Mouse (Mus musculus): ENCODE data around the gene 4930438A08Rik. TPM values are rescaled to one million over a fixed set of nuclear protein-coding genes. Genes with fewer than 3 reads are reported as not detected.
A peak's percentile ranks its signal among the peaks of the same experiment; 100 is the strongest.

4930438A08Rik gene
- polyA plus RNA-seq, 1 experiment, result 21.1 TPM

DNA sequence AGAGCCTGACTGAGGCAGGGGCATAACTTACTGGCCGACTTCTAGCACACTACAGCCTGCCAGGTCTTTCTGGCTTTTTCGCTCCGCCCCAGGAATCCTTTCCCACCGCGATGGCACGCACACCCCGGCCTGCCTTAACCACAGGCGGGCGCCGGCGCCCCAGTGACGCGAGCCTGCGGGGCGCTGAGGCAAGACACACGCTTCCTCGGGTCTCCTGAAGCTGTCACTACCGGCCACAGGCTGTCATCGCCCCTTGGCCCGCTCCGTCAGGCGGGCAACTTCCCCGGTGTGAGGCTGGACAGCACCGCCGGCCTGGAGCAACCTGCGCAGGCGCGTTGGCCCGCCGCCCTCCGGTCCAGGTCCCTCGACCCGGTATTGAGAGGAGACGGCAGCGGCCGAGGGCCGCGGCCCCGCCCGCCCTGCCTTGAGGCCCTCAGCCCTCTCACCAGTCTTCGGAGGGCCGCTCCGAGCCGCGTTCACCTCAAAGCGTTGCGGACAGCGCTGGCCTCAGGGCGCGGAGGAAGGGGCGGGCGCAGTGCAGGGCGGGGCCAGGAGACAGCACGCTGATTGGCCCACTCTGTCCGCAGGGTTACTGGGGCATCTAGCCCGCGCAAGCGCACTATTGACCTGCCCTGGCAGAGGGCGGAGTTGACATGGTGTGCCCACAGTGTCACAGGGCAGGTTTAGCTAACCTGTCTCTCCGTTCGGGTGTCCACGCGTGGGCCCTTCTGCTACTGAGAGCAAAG is 48.4 kb downstream of the 4930438A08Rik start:
- under 1% methylated on average over 63 of the region's 63 CpGs for WGBS
- peak overlapping the region; percentile 94 for H3K27ac ChIP-seq (ENCODE audit: control insufficient read depth, insufficient read depth, low read depth, low read length, poor library complexity)
- TF ChIP-seq CTCF (IDR thresholded peaks at IDR 0.05; ENCODE audit: control insufficient read depth, insufficient read depth, low read length) (no peak; the same call in 1 of the 2 replicates), POLR2A (IDR thresholded peaks at IDR 0.05; ENCODE audit: borderline replicate concordance, control insufficient read depth, low read depth, low read length) (peak; percentile 87; the same call in 1 of the 2 replicates)
- H3K4me1 ChIP-seq (ENCODE audit: control insufficient read depth, insufficient read depth, low read length), result peaks cover 2% of the 10 kb centered on the region; the same call in 1 of the 2 replicates
- peak overlapping the region; percentile 73 for H3K4me3 ChIP-seq (replicated peaks; ENCODE audit: control insufficient read depth, low read depth, low read length)

DNA sequence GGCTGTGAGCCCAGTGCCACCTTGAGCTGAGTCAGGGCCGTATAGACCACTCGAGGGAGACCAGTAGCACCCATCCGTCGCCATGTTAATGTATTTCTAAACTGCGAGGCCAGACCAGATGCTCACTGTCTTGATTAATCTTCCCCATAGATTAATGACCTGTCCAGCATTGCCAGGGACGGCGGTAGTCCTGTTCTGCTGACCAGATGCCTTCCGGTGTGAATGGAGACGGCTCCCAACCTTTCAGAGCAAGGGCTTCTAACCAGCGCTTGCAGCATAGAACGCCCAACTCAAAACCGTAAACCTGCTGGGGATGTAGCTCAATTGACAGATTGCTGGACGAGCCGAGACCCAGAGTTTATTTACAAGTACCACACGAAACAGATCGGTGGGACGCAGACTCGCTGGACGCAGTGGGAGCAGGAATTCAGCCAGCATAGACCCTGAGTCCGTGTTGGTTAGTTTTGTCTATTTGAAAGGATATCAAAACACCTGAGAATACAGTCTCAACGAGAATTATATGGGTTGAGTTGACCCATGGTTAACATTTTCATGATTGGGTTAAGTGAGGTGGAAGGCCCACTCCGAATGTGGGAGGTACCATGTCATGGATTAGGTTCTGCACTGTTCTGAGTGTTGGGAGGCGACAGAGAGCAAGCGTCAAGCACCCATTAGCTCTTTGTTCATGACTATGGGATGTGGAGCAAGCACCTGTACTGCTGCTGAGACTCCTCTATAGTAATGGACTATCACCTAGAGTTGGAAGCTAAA is 49.2 kb downstream of the 4930438A08Rik start:
- H3K4me1 ChIP-seq (ENCODE audit: control insufficient read depth, insufficient read depth, low read length), result peaks cover 2% of the 10 kb centered on the region; the same call in 1 of the 2 replicates
- peak overlapping the region; percentile 73 for H3K4me3 ChIP-seq (replicated peaks; ENCODE audit: control insufficient read depth, low read depth, low read length)
- 12% methylated on average over 24 of the region's 24 CpGs for WGBS
- H3K27ac ChIP-seq (ENCODE audit: control insufficient read depth, insufficient read depth, low read depth, low read length, poor library complexity), result peak overlapping the region; percentile 30
- TF ChIP-seq CTCF (IDR thresholded peaks at IDR 0.05; ENCODE audit: control insufficient read depth, insufficient read depth, low read length) (no peak), POLR2A (IDR thresholded peaks at IDR 0.05; ENCODE audit: borderline replicate concordance, control insufficient read depth, low read depth, low read length) (no peak)

DNA sequence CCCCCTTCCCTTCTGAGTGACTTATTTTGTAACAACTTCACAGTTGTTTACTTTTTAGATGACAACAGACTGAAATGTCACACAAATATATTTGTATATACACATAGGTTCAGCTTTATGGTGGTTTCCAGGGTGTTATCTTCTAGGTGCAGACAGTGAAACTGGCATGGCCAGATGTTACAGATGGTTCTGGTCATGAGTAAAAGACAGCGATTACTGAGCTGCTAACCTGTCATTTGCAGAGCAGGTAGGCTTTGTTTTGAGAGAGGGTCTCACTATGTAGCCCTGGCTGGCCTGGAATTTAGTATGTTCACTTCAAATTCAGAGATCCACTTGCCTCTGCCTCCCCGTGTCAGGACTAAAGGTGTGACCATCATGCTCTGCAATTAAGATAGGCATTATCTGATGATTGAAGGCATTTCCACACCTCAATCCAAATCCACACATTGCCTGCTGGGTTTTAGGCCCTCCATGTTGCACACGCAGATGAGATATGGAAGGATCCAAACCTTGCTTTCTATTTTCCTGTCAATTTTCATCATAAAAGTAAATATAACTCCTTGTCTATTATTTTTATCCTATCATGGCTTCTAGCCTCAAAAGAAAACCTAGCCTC is 50.1 kb downstream of the 4930438A08Rik start:
- 70% methylated on average over 3 of the region's 3 CpGs for WGBS
- H3K27ac ChIP-seq (ENCODE audit: control insufficient read depth, insufficient read depth, low read depth, low read length, poor library complexity), result no peak overlapping the region
- H3K4me1 ChIP-seq (ENCODE audit: control insufficient read depth, insufficient read depth, low read length), result peaks cover 3% of the 10 kb centered on the region; the same call in 1 of the 2 replicates
- H3K4me3 ChIP-seq (replicated peaks; ENCODE audit: control insufficient read depth, low read depth, low read length), result no peak overlapping the region
- no peak for TF ChIP-seq POLR2A (IDR thresholded peaks at IDR 0.05; ENCODE audit: borderline replicate concordance, control insufficient read depth, low read depth, low read length)
- TF ChIP-seq CTCF (IDR thresholded peaks at IDR 0.05; ENCODE audit: control insufficient read depth, insufficient read depth, low read length), result no peak

DNA sequence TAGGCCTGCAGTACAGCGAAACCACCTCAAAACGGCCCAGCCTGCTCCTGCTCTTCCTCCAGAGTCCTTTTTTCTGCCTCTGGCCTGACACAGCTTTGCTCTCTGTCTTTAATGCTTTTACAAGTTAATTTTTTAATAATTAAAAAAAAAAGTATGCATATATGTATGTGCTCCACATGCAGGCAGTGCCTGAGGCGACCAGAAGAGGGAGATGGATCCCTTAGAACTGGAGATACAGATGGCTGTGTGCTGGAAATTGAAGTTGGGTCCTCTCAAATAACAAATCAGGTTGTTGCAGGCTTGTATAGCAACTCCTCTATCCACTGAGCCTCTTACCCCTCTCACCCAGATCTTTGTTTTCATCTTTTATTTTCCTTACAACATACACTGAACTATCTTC is 52.2 kb downstream of the 4930438A08Rik start:
- Histone ChIP-seq H3K4me3 (replicated peaks; ENCODE audit: control insufficient read depth, low read depth, low read length) (no peak overlapping the region), H3K27ac (ENCODE audit: control insufficient read depth, insufficient read depth, low read depth, low read length, poor library complexity) (no peak overlapping the region), H3K4me1 (ENCODE audit: control insufficient read depth, insufficient read depth, low read length) (peaks cover 5% of the 10 kb centered on the region)
- TF ChIP-seq POLR2A (IDR thresholded peaks at IDR 0.05; ENCODE audit: borderline replicate concordance, control insufficient read depth, low read depth, low read length), result no peak
- TF ChIP-seq CTCF (IDR thresholded peaks at IDR 0.05; ENCODE audit: control insufficient read depth, insufficient read depth, low read length), result no peak
- 93% methylated on average over 3 of the region's 3 CpGs for WGBS

DNA sequence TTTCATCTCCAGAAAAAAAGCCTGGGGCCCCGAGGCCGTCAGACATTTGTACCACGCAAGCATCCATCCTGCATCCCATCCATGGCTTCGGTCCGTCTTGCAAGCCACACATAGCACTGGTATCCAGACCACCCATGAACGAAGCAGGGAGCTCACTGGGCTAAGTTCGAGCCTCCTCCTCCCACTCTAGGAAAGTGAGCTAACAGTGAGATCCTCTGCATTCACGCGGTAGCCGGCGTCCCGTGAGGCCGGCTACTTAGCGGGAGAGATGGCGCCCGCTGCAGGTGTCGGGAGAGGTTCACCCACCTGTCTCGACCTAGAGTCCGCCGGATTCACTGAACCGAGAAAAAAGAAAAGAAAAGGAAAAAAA is 55.3 kb downstream of the 4930438A08Rik start:
- TF ChIP-seq POLR2A (IDR thresholded peaks at IDR 0.05; ENCODE audit: borderline replicate concordance, control insufficient read depth, low read depth, low read length), result no peak
- Histone ChIP-seq H3K4me1 (ENCODE audit: control insufficient read depth, insufficient read depth, low read length) (peaks cover 4% of the 10 kb centered on the region), H3K4me3 (replicated peaks; ENCODE audit: control insufficient read depth, low read depth, low read length) (peak overlapping the region; percentile 79), H3K27ac (ENCODE audit: control insufficient read depth, insufficient read depth, low read depth, low read length, poor library complexity) (peak overlapping the region; percentile 63)
- WGBS, result under 1% methylated on average over 21 of the region's 21 CpGs

DNA sequence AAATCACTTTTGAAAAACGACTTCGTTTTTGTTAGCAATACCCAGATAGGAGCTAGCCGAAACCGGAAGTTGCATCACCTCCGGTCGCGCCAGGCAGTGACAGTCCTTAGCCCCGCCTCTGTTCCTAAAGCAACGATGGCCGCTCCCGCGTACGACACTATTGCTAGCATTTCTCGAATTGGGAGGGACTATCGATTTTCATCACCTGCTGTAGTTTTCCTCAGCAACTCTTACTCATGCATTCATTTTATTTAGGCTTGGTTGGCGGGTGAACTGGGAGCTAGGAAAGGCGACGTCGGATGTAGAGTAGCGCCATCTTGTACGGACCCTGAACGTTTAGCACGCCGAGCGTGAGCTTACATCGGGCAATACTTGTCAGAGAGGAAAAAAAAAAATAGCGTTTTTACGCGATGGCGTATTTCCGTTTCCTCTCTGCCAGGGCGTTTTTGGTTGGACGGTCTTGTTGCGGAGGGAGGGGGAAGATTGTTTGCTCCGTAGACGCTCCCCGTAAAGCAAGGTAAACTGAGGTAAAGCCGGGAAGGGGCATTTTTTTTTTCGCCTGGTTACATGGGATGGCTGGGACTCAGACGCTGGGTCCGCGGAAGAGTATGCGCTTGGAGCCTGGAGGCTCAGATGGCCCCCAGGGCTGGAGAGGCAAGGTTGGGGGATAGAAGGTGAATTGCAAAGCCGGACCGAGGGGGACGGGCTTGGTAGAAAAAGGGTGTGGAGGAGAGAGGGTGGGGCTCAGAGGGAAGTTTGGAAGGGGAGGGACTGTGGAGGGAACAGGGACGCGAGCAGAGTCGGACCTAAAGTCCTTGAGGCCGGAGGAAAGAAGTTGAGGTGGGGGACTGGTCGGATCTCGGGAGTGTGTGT is 55.9 kb downstream of the 4930438A08Rik start, which contains the start of the genes Zfp672 and Sh3bp5l:
TSS of gene Zfp672 (minus strand) at position 64 of the 873 bp plus-strand sequence.
TSS of gene Sh3bp5l (plus strand) at position 449 of the 873 bp plus-strand sequence.
- peak within 1 kb of the TSS; percentile 63 for H3K27ac ChIP-seq (ENCODE audit: control insufficient read depth, insufficient read depth, low read depth, low read length, poor library complexity)
- peaks cover 4% of the 10 kb centered on the region for H3K4me1 ChIP-seq (ENCODE audit: control insufficient read depth, insufficient read depth, low read length)
- peak within 1 kb of the TSS; percentile 79 for H3K4me3 ChIP-seq (replicated peaks; ENCODE audit: control insufficient read depth, low read depth, low read length)
- WGBS, result under 1% methylated on average over 52 of the region's 52 CpGs
- no peak for TF ChIP-seq CTCF (IDR thresholded peaks at IDR 0.05; ENCODE audit: control insufficient read depth, insufficient read depth, low read length)
- TF ChIP-seq POLR2A (IDR thresholded peaks at IDR 0.05; ENCODE audit: borderline replicate concordance, control insufficient read depth, low read depth, low read length), result no peak

DNA sequence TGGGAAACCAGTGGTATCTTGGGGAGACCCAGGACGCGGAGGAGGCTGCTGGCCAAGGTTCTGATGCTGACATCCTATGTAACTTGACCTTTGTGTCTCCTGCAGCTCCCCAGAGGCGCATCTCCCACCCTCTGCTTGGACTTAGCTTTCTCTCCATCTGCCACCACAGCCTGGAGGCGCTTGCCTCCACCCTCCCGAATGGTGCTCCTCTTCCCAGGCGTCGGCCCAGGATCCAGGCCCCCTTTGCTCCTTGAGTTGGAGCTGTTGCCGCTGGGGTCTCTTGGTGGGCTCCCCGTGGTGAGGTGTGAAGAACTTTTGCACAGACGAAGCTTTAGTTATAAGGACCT is 56.5 kb downstream of the 4930438A08Rik start:
- WGBS, result 22% methylated on average over 10 of the region's 10 CpGs
- TF ChIP-seq CTCF (IDR thresholded peaks at IDR 0.05; ENCODE audit: control insufficient read depth, insufficient read depth, low read length) (no peak), POLR2A (IDR thresholded peaks at IDR 0.05; ENCODE audit: borderline replicate concordance, control insufficient read depth, low read depth, low read length) (no peak)
- Histone ChIP-seq H3K4me1 (ENCODE audit: control insufficient read depth, insufficient read depth, low read length) (peaks cover 4% of the 10 kb centered on the region), H3K4me3 (replicated peaks; ENCODE audit: control insufficient read depth, low read depth, low read length) (peak overlapping the region; percentile 79), H3K27ac (ENCODE audit: control insufficient read depth, insufficient read depth, low read depth, low read length, poor library complexity) (peak overlapping the region; percentile 63)
